Mouse (Mus musculus): ENCODE results near the gene Sncb.
"Not testable (repeated sequence)": the region's sequence is repeated elsewhere in the genome, so short reads cannot be mapped to it uniquely, and the experiment has no call there.

Gene Sncb

DNA sequence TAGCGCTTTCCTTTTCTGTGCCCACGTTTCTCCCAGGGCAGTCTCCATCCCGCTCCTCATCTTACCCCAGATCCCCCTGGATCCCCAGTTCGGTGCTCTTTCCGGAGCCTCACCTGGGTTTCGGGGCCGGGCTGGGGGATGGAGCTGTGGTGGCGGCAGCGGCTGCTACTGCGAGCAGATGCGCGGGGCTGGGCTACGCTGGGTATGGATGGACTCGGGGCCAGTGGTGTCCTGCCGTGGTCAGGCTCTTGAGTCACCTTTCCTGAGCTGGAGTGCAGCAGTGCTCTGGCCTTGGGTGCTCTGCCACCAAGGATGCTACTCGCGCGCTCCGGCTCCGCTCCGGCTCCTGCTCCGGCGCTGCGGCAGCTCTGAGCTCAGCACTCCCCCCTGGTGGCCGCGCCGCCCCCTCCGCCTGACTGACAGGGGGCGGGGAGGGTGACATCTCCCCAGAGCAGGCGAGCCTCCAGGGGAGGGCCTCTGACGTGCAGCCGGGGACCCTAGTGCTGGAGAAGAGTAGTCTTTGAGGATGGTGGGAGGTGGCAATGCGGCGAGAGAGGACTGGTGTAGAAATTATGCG lies at the start of gene Sncb:
Sncb (minus strand) TSS at position 404 of the 577 bp plus-strand sequence.
- no peak for DNase-seq (ENCODE audit: low read depth)

DNA sequence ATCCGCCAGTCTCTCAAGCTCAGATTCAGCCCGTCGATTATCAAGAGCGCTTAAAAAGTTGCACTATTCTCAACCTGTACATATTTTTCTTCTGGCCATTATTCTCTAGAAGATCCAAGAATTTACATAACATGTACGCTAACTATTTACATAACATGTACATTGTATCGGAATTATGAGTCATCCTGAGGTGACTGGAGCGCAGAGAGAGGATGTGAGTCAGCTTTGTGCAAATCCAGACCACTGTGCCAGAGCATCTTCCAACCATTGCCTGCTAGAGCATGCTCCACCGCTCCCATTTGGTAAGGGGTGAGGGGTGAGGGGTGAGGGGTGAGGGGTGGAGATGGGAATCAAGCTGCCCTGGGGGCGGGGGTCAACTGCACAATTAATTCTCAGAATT lies 47.0 kb upstream of the Sncb start:
- no peak for DNase-seq (ENCODE audit: low read depth)

DNA sequence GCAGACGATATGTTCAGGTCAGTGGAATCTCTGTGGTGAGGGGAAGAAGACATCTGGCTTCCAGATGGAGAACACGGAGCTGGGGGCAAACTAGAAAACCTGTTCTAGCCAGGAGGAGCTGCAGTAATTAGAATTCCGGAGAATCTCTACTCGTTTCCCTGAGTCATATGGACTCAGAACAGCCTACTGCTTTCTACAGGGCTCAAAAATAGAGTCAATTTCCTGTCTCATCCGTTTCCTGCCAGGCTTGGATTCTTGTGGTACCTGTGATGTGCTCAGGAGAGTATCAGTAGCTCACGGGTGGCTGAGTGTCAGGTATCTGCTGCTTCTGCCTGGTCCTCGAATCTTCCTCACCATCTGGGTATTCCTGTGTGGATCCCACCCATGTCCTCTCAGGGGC lies 45.1 kb upstream of the Sncb start:
- DNase-seq (ENCODE audit: low read depth) = no peak

DNA sequence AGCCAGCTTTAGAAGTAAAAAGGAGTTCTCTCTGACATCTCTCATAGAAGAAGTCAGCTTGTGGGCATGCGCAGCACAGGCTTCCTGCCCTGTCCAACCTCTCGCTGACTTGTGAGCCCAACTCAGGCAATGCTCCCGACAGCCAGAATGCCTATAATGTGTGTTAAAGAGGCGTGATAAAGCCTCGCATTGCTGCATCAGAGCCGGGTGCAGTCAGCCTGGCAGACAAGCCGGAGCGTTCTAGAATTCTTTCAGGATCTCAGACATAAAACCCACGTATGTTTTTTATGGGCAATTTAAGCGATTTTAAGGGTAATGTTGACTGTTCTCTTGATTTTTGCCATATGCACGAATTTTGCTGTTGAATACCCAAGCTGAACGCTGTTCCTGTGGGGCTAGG lies 41.7 kb upstream of the Sncb start:
- no peak for DNase-seq (ENCODE audit: low read depth)

DNA sequence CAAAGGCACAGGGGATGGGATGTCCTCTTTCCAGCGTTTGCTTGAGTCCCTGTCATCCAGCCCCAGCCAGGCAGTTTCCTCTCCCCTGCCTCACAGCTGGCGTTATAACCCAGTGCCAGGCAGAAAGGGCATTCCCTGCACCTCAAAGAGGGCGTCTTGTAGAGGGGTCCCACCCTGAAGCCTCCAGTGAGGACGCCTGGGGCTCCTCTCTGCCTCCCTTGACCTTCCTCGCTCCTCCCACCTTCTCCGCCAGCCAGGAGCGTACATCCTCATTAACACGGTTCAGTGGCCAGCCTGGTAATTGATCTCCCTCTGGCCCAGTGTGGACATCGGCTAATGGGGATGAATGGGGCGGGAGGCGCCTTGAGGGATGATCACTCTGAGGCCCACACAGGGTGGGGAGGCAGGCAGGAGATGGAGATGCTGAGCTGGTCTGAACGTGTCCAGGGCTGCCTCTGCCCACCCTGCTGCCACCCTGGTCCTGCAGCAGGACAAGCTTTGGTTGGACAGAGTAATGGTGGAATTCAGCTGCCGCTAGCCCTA lies 40.1 kb upstream of the Sncb start:
- no peak for DNase-seq (ENCODE audit: low read depth)

DNA sequence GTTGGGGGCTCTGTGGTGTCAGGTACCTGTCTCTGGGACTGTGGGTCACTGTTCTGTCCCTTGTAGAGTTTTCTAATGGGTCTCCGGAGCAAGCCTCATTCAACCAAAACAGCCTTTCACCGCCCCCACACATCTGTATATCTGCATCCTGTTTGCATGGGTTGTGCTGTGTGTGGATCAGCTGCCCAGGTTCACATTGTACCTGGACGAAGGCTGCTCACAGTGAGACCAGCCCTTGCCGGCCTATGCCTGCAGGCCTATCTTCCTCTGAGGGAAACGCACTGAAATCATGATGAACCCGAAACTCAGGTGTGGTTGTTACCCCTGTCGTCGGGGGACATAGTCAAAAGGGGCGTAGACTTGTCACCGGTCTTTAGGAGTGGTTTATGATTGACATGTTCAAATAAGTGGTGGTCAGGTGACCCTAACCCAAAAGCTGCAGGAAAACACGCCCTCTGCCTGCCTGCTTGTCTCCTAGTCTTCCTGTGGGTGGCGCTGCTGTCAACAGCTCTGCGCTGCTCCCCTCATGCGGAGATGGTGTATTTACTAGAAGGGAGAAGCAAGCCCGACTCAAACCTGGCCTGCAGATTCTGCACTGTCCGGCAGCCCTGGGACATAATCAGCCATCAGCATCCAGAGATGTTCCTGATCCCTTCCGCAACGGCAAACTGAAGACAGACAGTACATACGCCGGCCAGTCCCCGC lies 38.9 kb upstream of the Sncb start:
- no peak for DNase-seq (ENCODE audit: low read depth)

DNA sequence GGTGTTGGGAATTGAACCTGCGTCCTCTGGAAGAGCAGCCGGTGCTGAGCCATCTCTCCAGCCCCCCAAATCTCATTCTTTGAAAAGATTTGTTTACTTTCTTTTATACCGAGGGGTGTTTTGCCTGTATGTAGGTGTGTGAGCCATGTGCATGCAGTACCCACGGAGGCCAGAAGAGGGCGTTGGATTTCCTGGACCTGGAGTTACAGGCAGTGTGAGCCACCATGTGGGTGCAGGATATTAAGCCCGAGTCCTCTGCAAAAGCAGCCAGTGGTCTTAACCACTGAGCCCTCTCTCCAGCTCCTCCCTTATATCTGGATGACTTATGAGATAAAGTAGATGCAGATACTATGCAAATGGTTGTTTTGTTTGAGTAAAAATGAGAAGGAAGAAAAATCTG lies 36.6 kb upstream of the Sncb start:
- DNase-seq (ENCODE audit: low read depth) = no peak

DNA sequence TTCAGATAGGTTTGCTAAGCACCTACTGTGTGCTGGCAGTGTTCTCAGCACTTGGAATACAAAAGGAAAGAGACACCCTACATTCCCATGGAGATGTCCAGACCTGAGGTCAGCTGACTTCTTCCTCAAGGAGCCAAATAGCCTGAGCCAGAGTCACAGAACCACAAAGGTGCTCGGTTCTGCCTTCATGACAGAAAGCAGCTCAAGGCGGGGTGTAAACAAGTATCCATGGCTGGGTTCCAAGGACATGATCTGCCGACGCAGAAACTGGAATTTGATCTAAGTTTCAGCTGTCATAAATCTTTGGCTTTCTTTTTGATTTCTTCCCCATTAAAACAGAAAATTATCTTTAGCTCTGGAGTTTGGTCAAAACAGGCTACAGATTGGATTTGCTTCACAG lies 33.8 kb upstream of the Sncb start:
- DNase-seq (ENCODE audit: low read depth) = no peak

DNA sequence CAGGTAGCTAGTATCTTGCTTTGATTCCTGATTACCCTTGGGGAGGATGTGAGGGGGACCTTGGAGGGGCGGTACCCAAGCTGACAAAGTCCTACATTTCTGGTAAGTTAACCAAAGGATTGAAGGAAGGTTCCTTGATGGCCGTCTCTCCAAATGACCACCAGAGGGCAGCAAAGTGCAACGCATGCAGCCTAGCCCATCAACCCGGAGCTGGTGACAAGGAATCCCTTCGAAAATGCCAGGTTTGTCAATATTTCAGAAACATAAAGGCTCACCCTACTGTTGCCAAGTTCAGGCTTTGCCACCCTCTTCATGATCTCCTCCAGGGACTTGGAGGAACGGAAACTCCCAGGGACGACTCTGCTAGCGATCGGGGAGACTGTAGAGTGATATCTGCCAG lies 33.3 kb upstream of the Sncb start:
- peak; percentile 53 for DNase-seq (ENCODE audit: low read depth)

DNA sequence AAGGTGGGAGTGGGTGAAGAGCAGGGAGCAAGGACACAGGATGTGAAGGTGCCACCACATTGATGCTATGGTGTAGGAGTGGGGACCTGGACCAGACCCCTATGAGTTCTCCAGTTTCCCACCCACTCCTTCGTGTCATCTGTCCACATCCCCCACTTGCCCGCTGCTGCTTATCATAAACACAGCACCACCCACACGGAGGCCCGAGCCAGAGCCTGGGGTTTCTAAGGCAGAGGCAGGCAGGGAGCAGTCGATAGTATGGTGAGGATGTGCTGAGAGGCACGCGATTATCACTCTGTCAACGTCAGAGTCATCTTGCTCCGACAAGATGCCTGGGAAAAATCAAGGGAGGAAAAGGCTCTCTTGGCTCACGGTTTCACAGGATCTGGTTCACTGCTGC lies 32.3 kb upstream of the Sncb start:
- DNase-seq (ENCODE audit: low read depth) = no peak

DNA sequence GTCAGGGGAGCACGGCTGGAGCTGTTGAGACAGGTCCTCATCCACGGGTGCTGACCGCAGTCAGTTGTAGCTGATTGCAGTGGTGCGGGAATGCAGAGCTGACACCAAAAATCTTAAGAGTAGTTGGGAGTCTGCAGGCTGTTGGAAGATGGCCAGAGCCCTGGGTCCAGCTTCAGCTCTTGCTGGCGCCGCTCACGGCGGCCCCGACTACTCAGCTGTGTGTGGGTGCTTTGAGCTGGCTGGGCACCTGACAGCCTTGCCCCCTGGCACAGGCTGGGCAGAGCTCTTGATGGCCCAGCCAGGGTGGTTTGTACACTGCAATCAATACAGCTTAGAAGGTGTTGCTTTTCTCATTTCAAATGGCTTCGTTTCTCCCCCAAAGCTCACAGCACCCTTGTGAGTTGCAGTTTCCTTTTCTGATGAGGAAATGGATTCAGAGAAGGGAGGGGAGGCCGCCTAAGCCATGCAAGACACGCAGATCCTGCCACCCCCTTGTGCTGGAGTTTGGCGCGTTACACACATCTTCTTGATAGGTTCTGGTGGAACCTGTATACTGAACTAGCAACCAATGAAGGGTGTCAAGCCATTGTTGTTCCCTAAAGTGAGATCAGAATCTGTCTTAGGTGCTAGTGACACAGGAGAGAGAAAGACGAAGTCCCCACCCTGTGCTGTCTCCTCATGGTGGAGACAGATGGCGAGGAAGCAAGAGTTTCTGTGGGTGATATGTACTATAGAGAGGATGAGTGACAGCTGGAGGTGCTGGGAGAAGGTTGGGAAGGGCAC lies 31.7 kb upstream of the Sncb start:
- no peak for DNase-seq (ENCODE audit: low read depth)

DNA sequence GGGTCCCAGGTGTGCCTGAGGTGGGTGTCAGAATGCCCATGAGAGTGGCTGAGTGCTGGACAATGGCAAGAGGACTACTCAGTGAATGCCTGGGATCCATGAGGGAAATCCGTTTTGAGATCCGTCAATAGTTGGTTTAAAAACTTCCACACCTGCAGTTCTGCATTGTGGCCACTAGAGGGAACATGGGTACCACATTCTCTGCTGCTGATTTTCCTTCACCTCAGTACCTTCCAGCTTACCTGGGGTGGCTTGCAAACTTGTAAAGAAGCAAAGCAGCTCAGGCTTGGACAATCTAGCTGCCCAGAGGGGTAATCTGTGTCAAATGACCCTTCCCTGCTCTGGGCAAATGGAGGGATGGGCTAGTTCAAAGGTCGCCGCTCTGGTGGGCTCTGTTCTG lies 31.0 kb upstream of the Sncb start:
- DNase-seq (ENCODE audit: low read depth) = no peak

DNA sequence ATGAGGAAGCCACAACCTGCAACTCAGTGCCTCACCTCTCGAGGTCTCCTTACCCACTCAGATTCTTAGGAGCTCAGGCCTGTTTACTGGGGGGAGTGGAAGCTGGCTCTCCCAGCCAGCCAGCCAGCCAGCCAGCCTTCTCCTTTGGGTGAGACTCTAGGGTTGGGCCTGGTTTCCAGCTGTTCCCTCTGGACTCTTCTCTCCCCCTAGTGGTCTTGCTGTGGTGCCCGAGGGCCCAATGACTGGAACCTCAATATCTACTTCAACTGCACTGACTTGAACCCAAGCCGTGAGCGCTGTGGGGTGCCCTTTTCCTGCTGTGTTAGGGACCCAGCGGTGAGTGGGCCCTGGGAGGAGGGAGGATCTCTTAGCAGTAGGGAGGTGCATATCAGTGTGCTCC lies 28.4 kb upstream of the Sncb start:
- DNase-seq (ENCODE audit: low read depth) = no peak

DNA sequence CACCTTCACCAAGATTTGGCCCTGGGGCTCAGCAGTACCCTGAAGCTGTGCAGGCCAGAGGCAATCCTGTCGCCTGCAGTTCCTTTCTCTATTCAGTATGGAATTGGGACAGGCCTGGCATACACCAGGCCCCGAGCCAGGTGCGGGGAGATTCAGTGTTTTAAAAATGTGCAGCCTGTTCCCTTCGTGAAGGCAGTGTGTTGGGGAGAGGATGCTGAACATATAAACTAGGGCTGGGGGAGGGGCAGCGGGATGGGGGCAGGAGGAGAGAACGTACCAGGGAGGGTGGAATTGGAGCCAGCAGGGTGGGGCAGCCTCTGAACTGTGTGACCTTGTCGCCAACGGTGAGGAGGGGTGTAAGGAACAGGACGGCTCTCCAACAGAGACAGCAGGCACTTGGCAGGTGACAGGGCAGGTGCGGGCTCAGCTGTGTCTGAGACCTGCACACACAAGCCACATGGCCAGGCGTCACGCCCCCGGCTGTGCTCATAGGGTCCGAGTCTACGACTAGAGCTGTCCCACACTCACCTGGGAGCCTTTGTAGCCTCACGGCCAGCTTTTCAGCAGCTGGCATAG lies 27.7 kb upstream of the Sncb start:
- DNase-seq (ENCODE audit: low read depth) = no peak

DNA sequence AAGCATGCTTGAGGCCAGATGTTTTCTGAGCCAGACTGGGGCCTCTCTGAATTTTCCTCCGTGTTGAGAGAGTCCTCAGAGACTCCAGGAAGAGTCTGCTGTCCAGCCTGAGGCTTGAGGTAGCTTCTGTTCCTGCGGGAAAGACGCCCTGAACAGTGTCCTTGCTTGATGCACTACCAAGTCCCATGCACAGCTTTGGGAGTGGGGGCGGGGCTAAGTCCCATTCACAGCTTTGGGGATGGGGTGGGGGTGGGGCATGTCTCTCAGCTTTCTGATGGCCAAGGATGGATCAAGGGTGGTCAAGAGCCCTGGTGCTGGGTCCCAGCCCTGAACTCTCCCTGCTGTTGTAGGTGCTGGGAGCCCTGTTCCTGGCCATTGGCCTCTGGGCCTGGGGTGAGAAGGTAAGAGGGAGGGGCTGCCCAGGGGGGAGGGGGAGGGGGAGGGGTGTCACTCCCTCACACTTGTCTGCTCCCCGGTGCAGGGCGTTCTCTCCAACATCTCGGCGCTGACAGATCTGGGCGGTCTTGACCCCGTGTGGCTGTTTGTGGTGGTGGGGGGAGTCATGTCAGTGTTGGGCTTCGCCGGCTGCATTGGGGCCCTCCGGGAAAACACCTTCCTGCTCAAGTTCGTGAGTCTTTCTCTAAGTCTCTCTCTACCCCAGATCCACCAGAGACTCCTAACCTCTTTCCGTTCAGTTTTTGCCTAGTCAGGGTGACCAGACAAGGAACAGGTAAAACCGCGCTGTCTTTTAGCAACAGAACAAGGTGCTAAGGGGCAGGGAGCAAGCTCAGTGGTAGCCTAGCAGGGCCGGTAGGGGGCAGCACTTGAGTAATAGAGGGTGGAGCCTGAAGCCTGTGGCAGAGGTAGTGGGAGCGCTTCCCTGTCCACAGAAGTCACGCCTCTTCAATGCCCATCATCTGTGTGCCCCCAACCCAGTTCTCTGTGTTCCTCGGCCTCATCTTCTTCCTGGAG lies 26.1 kb upstream of the Sncb start:
- no peak for DNase-seq (ENCODE audit: low read depth)

DNA sequence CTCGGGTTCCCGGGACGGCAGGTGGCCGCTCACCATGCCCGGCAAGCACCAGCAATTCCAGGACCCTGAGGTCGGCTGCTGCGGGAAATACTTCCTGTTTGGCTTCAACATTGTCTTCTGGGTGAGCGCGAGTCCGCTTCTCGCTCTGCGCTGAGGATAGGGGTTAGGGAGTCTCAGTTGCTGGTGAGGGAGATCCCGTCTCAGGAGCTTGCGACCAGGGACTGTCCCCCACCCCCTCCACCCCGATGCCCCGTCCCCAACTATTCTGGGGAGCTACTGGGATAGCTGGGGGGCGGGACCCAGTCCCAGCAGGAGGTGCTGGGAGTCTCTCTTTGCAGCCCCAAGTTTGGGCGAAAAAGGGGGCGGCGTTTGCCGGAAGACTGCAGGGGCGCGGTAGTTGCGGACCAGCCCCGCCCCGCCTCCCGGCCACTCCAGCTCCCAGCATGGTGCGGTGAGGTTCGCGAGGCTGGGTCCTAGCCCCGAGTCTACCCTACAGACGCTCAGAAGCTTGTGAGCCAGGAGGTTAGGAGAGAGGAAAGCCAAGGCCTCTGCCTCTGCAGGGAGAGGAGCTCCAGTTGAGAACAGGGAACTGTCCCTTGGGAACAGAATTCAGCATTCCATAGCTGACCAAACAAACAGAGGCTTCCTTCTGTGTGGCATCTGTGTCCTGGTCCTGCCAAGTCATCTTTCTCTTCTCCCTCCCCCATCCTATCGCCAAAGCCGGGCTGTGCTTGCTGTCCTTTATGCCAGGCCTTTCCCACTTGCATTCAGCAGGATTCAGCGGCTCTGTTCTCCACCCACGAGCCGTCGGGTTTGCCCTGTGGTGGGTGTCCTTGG lies 23.4 kb upstream of the Sncb start:
- no peak for DNase-seq (ENCODE audit: low read depth)

DNA sequence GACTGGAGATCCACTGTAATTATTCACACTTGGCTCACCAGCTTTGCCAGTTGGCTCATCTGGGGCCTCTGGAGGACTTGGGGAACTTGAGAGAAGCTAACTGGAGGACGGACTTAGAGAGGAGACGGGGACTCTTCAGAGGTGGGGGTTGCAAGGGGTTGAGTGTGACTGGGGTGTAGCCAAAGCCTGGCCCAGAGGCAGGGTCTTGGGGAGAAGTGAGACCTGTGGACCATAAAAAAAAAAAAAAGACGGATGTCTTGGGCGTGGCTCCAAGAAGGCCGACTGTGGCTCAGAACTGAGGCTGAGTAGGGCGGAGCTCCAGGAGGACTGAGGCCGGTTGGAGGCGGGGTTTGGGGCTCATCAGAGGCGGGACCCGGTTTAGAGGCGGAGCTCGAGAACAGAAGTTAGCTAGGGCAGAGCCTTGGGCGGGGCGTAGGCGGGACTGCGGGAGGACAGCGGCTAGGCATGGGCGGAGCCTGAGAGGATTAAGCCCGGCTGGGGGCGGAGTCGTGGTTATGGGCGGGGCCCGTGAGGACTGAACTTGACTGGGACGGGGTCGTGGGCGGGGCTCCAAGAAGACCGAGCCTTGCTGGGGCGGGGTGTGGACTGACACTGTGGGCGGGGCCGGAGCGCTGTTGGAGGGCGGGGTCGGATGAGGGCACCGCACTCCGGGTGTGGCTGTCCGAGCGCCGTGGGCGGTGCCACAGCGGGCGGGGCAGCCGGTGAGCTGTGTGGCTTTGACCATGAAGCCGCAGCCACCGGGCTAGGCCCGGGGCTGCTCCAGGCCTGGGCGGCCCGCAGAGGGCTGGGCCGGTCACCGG lies 22.6 kb upstream of the Sncb start, which contains the start of gene Tspan17:
Tspan17 (plus strand) TSS at position 638 of the 821 bp plus-strand sequence.
- DNase-seq (ENCODE audit: low read depth) = peak; percentile 87

DNA sequence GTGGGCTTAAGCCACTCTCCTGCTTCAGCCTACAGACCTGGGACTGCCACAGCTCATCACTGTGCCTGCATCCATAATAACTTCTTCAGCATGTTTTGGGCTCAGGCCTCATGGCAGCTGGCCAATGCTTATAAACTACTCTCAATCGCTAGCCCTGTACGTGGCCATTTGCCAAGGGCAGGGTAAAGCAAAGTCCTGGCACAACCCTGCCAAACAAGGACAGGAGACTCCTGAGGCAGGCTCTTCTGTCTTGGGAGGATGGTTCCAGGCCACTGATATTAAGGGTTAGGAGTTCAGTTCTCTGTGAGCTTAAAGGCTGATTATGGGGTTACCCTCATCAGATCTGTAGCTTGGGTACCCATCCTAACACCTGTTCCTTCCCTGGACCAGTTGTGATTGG lies 21.2 kb upstream of the Sncb start:
- DNase-seq (ENCODE audit: low read depth) = not testable (repeated sequence)

DNA sequence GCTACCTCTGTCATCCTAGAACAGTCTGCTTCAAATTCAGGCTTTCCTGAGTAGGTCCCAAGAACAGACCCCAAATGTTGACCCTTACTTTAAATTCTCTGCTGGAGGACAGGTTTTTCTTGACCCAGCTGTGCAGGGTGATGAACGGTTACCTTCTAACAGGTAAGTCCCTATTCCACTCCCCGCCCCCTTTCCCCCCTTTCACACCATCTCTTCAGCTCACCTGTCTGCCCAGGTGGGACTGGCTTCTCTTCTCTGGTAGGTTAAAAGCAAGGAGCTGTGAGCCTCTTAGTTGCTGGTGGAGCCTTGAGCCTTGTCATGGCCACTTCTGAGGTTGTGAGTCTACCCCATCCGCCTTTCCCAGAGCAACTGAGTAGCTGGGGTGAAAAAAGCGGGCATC lies 17.3 kb upstream of the Sncb start, which contains the start of gene Eif4e1b:
Eif4e1b (plus strand) TSS at position 301 of the 400 bp plus-strand sequence.
- DNase-seq (ENCODE audit: low read depth) = no peak

DNA sequence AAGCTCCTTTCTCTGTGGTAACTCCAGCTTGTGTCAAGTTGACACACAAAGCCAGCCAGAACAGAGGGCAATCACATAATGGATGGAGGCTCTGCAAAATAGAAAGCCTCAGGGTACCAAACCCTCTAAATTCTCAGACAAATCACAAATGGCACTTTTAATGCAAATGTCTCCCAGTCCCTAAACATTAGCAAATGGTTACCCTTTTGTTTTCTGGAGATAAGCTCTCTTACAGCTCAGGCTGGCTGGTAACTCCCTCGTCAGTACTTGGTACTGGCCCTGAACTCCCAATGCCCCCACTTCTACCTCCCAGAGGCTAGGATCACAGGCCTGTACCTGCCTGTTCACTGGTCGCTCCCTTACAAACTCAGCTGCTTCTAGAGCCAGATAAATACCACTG lies 16.8 kb upstream of the Sncb start:
- DNase-seq (ENCODE audit: low read depth) = no peak

Measured in c-Kit-positive CD71-positive TER-119-negative erythroid progenitor cells, embryonic 14.5 days (primary cell).